Mouse (Mus musculus) liver, adult (tissue): ENCODE data around the gene Rexo4.

Source experiments
- GATA4 ChIP-seq: IDR thresholded peaks from 2 replicates; pipeline ENCODE4 v1.6.1; 2014; ENCODE audit warnings: mild to moderate bottlenecking, low read length; ENCODE audit not compliant: insufficient replicate concordance

Gene Rexo4

GRCm38 (mm10) chr2:26956811-26957487 is 7.2 kb downstream of the Rexo4 start:
- TF ChIP-seq GATA4: no peak

GRCm38 (mm10) chr2:26954735-26955395 is 9.3 kb downstream of the Rexo4 start:
- no peak for TF ChIP-seq GATA4

- no peak for TF ChIP-seq GATA4
These were observed 11.3 kb downstream of the Rexo4 start for GRCm38 (mm10) chr2:26952866-26953265.

- TF ChIP-seq GATA4: no peak
These were observed 12.0 kb downstream of the Rexo4 start for GRCm38 (mm10) chr2:26952193-26952592.

GRCm38 (mm10) chr2:26951346-26951905 is 12.8 kb downstream of the Rexo4 start:
- TF ChIP-seq GATA4: no peak

GRCm38 (mm10) chr2:26950411-26950810 is 13.8 kb downstream of the Rexo4 start:
- no peak for TF ChIP-seq GATA4

- no peak for TF ChIP-seq GATA4
These were observed 20.9 kb downstream of the Rexo4 start for GRCm38 (mm10) chr2:26943253-26943652.

GRCm38 (mm10) chr2:26941539-26941938 is 22.6 kb downstream of the Rexo4 start:
- TF ChIP-seq GATA4: no peak

GRCm38 (mm10) chr2:26936425-26936824 is 27.8 kb downstream of the Rexo4 start:
- TF ChIP-seq GATA4: no peak

- TF ChIP-seq GATA4: no peak
These were observed 28.9 kb downstream of the Rexo4 start for GRCm38 (mm10) chr2:26935286-26935685.

- TF ChIP-seq GATA4: no peak
These were observed 30.7 kb downstream of the Rexo4 start, which contains the start of the genes Surf4 and Stkld1 for GRCm38 (mm10) chr2:26933304-26934055. Surf4 (minus strand) TSS chr2:26933928. Stkld1 (plus strand) TSS chr2:26934047.

GRCm38 (mm10) chr2:26932473-26933303 is 31.5 kb downstream of the Rexo4 start:
- TF ChIP-seq GATA4: no peak

GRCm38 (mm10) chr2:26930390-26930789 is 33.8 kb downstream of the Rexo4 start:
- no peak for TF ChIP-seq GATA4

GRCm38 (mm10) chr2:26927745-26928476 is 36.3 kb downstream of the Rexo4 start:
- TF ChIP-seq GATA4: no peak

- no peak for TF ChIP-seq GATA4
These were observed 42.4 kb downstream of the Rexo4 start for GRCm38 (mm10) chr2:26921784-26922183.
